Mouse (Mus musculus) lung, adult 10 weeks (tissue): ENCODE results near the gene Oasl1. TPM values are rescaled to one million over a fixed set of nuclear protein-coding genes. Genes with fewer than 3 reads are reported as not detected.

Source experiments
- polyA plus RNA-seq: library from polyadenylated mRNA; stranded (reverse); fragments of 350-450 nt; fragmentation: Illumina TruSeq; extraction: RNeasy Lipid Tissue Mini Kit (QIAGEN cat#74804); gene quantifications from one replicate; pipeline ENCODE4 v1.2.3, GENCODE M21; 2014; ENCODE audit warnings: low read depth, low replicate concordance; ENCODE audit not compliant: insufficient read depth

The Oasl1 gene
- 1.5 TPM for polyA plus RNA-seq

GRCm38 (mm10) chr5:114922998-114923473 is at the start of gene Oasl1:
Gene Oasl1, plus strand, starts transcription at chr5:114923240.

GRCm38 (mm10) chr5:114896688-114897373 is 26.2 kb upstream of the Oasl1 start, which contains the start of gene Oasl2:
Gene Oasl2, plus strand, starts transcription at chr5:114896936.

GRCm38 (mm10) chr5:114942074-114942765 is 19.2 kb downstream of the Oasl1 start, which contains the start of gene 2210016L21Rik:
Gene 2210016L21Rik, plus strand, starts transcription at chr5:114942158.

DNA sequence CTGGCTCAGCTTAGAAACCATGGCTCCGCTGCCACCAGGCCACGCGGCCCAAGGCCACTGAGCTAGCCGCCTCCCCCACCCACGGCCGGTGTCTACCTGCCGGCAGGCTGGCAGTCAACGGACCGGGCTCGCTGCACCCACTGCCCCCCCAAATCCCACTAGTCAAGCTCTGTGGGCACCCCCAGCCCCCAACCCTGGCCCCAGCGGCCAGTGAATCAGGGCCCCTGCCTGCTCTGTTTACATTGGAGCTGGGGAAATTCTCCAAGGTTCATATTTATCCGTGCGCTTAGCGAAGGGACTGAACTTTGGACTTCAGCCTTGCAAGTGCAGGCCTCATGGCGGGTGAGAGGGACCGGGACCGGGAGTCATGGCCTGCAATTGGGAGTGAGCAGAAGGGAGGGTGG is 47.8 kb downstream of the Oasl1 start, which contains the start of gene Hnf1a:
TSS of gene Hnf1a (minus strand) at position 271 of the 404 bp plus-strand sequence.

Other genes with a start within 250 kb of the Oasl1 start
- 81.2 TPM for gene Gltp, start 232.3 kb upstream of the Oasl1 start, polyA plus RNA-seq
- 6.7 TPM for gene Tchp, start 215.5 kb upstream of the Oasl1 start, polyA plus RNA-seq
- gene Ankrd13a, start 148.6 kb upstream of the Oasl1 start, polyA plus RNA-seq: 67.3 TPM
- gene Git2, start 147.7 kb upstream of the Oasl1 start, polyA plus RNA-seq: 23.3 TPM
- gene 1500011B03Rik, start 99.8 kb upstream of the Oasl1 start, polyA plus RNA-seq: 17.3 TPM
- not detected for gene 4930519G04Rik, start 69.6 kb upstream of the Oasl1 start, polyA plus RNA-seq
- not detected for gene Gm9936, start 64.6 kb upstream of the Oasl1 start, polyA plus RNA-seq
- gene Oasl2, start 26.3 kb upstream of the Oasl1 start, polyA plus RNA-seq: 23.5 TPM
- gene 2210016L21Rik, start 18.9 kb downstream of the Oasl1 start, polyA plus RNA-seq: 18.9 TPM
- gene Hnf1a, start 47.9 kb downstream of the Oasl1 start, polyA plus RNA-seq: not detected
- 31.4 TPM for gene Sppl3, start 87.9 kb downstream of the Oasl1 start, polyA plus RNA-seq
- not detected for gene Gm10401, start 175.1 kb downstream of the Oasl1 start, polyA plus RNA-seq
- gene Acads, start 196.1 kb downstream of the Oasl1 start, polyA plus RNA-seq: 28.8 TPM
- gene Unc119b, start 211.7 kb downstream of the Oasl1 start, polyA plus RNA-seq: 24.9 TPM
- 39.2 TPM for gene Mlec, start 234.9 kb downstream of the Oasl1 start, polyA plus RNA-seq